Mouse (Mus musculus): ENCODE data around the gene Gm42906.

Gm42906 gene

DNA sequence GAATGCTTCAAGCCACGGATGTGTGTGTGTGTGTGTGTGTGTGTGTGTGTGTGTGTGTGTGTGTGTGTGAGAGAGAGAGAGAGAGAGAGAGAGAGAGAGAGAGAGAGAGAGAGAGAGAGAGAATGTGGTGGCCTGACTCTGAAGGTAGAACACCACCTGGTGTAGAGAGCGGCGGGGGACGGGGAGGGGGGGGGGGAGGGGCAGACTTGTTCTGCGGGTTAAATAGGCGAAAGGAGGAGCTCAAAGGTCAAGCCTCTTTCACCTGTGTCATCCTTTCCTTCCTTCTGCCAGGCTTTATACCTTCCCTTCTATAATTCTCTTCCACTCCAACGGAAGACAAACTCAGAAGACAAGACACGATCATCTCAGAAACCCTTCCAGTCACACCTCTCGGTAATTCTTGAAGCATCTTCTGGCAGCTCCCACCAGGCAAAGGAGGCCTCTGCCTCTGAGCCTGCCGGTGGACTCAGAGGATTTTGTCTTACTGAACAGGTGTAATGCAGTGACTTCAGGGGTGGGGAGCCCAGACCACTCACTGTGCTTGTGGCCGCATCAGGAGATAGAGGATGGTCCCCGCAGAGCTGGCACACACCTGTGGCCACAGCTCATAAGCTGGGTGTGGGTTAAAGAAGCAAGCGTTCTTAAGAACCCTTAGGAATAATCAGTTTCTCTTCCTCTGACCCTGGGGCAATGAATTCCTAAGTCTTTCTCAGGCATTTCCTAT is 195.2 kb downstream of the Gm42906 start:
- DNase-seq (ENCODE audit: extremely low spot score) = no peak

DNA sequence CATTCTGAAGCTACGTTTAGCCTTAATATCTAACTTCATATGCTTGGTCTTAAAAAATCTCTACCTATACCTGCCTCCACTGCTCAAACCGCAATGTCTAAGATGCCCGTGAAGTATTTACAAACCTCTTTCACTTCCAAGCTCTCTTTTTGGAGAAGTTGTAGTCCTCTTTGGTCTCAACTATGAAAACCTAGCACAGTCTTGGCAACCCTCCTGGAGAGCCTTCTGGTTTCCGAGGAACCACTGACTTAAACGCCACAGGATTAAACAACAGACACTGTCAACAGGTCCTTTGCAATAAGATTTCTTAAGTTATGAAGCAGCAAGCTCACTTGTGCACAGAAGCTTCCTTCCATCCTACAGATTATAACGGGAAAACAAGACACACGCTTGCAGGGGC is 196.1 kb downstream of the Gm42906 start:
- no peak for DNase-seq (ENCODE audit: extremely low spot score)

DNA sequence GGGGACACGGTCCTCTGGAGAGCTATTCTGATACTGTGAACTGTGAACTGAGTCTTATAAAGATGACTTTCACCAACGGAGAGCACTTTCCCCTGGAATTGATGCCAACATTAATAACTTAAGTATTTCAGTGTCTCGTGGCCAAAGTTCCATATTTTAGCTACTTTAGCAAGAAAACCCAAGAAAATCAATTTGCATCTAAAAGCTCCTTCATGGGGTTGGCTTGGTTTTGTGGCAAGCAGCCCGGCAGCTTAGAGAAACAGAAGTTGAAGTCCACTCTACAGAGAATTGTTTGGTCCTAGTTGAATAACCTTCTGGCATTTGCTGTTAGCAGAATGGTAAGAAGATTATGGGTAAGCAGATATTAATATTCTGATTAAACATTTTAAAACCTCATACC is 196.6 kb downstream of the Gm42906 start:
- DNase-seq (ENCODE audit: extremely low spot score) = no peak

DNA sequence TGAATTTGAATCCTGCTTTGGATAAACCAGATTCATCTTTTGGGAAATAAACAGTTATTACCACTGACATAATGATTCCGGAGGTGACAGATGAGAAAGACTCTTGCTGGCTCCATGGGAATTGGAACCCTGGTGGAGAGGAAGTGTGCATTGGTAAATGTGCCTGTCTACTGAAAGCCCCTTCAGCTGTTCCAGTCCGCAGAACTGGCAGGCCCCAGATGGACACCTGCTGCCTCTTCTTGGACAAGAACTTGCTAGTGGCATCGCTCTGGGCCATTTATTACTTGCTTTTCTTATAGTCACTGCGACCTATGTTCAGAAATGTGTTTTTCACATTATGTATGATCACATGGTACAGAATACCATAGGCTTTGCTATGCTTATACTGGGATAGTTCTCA is 197.5 kb downstream of the Gm42906 start:
- no peak for DNase-seq (ENCODE audit: extremely low spot score)

DNA sequence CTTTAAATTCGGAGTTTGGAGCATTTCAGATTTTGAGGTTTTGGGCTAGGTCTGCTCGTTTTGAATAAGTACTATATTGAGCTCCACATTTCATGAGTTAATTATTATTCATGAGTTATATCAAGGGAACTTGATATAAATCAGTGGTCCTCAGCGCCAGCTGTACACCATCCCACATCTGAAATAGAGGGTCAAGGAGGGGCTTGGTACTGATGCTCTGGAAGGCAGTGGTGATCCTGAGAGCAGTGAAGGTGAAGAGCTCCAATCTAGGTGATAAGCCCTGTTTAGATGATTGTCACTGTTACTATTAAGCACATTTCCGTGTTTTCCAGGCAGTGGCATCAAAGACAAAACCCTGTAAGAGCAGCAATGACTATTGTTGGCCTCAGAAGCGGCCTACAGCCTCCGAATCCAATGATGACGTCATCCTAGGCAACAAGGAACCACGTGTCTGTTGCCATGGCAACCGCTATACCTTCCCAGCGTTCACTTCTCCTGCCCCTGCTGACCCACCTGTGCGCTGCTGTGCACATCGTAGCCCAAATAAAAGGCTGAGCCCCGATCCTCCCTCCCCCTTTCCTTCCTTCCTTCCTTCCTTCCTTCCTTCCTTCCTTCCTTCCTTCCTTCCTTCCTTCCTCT is 199.5 kb downstream of the Gm42906 start:
- no peak for DNase-seq (ENCODE audit: extremely low spot score)

DNA sequence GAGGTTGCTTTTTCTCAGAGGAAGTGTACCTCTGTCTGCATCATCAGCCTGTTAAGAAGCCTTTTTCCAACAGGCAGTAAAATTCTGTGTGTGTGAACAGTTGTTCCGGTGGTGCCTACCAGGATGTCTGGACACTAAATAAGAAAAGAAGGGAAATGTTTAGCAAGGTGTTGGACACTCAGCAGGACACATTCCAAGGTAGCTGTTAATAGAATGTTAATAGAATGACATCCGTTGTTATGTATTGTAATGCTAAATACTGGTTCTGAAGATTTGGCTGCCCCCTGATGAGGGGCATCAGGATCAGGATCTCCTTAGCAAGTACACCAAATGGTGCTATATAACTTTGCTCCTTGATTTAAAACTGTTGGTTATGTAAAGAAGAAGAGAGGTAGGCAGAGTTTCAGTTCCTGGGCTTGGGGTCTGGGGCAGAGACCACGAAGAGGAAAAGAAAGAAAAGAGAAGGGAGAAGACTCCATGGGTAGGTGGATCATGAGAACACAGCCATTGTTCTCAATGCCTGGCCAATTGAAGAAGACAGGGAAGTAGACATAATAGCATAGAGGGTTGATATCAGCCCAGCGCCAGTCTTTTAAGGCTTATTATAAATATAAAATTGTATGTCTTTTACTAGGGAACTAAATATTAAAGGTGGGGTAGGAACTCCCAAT is 204.1 kb downstream of the Gm42906 start:
- no peak for DNase-seq (ENCODE audit: extremely low spot score)

GRCm38 (mm10) chr5:151222791-151223190 is 205.2 kb downstream of the Gm42906 start:
- DNase-seq (ENCODE audit: extremely low spot score) = no peak

GRCm38 (mm10) chr5:151218689-151219115 is 209.3 kb downstream of the Gm42906 start:
- DNase-seq (ENCODE audit: extremely low spot score) = peak; percentile 47

DNA sequence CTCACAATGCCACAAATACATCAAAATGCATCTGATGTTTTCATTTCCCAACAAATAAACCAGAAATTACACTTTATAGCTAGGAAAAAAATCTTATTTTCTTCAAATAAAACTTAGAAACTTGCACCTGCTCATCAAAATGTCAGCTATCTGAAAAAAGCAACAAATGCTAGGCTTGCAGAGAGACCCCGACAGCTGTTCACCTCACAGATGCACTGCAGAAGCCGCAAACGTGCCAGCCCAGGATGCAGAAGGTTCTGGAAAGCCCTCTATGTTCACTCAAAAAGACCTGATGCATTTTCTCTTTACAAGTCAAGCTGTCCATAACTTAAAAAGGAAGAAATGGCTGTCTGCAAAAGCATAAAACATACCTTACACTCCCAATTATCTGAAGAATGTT is 214.9 kb downstream of the Gm42906 start:
- no peak for DNase-seq (ENCODE audit: extremely low spot score)

- DNase-seq (ENCODE audit: extremely low spot score) = no peak
Observed at GRCm38 (mm10) chr5:151210869-151211268, 217.1 kb downstream of the Gm42906 start.

DNA sequence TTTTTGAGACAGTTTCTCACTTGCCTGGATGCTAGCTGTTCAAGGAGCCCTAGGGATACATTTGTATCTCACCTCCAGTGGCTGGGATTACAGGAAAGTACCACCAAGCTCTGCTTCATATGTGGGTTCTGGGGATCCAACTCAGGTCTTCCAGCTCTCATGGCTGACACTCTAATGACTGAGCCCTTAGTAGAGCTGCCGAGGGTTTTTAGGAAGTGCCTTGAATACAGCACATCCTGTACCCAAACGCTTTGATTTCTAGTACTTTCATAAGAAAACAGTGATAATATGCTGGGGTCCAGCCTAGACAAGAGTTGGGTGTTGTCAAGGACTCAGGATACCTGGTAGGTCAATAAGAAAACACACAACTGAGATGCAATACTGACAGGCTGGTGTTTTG is 217.9 kb downstream of the Gm42906 start:
- DNase-seq (ENCODE audit: extremely low spot score) = no peak

GRCm38 (mm10) chr5:151205017-151205416 is 222.9 kb downstream of the Gm42906 start:
- no peak for DNase-seq (ENCODE audit: extremely low spot score)

DNA sequence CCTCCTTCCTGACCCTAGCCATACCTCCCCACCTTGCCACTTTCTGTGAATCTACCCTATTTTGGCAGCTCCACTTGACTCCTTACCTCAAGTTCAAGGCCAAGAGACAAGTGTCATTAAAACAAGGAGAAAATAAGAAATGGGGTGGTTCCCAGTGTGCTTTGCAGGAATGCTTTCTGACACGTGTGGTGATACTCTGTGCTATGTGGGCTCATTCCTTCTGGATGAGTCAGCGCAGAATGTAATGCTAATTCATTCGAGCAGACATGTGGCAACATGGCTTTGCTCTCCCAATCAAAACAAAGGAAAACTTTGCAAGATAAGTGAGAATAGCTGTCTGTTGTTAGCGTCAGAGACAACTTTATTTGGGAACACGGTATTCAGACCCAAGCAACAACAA is 225.0 kb downstream of the Gm42906 start:
- DNase-seq (ENCODE audit: extremely low spot score) = no peak

DNA sequence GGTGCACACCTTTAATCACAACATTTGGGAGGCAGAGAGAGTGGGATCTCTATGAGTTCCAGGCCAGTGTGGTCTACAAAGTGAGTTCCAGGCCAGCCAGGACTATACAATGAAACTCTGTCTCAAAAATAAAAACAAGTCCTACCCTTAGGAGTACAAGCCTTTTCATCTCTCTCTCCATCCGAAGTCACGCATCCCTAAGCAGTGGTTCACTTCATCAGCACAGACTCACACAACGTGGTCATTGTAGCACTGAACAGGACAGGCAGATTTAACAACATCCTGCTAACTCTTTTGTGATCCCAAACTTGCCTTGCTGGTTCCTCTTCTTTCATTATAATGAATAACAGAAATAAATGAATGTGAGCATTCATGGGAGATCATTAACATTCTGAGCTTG is 226.7 kb downstream of the Gm42906 start:
- DNase-seq (ENCODE audit: extremely low spot score) = no peak

GRCm38 (mm10) chr5:151199235-151199634 is 228.7 kb downstream of the Gm42906 start:
- DNase-seq (ENCODE audit: extremely low spot score) = no peak

DNA sequence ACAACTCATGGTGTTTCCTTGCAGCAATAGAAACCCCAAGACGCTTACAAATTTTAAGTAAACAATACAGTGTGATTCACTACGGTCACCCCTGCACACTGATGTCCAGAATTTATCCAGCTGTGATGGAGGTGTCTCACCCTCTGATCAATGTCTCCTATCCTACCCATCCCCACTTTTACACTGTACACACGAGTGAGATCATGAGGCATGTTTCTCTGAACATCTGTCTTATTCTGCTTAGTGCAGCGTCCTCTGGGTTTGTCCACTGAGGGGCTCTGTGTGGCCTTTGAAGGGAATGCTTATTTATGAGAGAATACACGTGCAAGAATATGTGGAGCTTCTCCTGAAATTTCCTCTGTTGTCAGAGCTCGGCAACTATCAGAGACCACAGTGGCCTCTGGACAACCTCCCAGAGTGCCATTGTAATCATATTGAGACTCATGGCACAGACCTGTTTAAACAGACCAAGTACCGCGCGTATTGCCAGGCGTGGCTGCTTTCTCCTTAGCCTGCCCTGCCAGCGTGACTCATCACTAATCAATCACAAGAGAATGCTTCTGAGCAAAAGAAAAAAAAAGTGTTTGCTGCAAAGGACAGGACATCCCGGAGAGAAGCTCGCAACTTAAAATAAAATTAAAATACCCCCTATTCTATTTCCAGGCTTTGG is 231.2 kb downstream of the Gm42906 start:
- DNase-seq (ENCODE audit: extremely low spot score) = no peak

DNA sequence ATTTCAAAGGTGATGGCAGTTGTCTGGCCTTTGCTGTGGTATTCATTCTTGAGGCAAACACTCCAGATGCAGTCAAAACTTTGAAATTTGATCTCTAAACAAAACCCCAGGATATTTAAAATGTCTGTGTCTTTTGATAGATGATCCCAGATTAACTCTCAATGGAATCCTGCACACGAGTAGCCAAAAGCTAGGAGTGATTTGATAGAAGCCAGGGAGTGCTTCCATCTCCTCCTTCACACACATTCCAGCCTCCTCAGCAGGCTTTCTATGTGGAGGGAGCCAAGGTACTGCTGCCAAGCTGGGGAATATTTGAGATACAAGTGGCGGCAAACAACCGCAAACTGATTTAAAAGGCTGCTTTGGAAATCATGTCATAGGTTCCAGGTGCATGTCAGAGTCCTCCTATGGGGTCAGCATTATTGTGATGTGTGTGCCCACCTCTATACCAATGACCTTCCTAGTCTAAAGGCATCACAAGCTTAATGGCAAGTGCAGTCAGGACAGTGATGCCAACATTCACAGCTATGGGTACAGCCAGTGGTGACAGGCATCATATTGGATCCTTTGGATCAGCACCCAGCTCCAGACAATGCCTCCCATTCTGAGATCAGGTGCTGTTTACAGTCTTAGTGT is 234.0 kb downstream of the Gm42906 start:
- DNase-seq (ENCODE audit: extremely low spot score) = no peak

DNA sequence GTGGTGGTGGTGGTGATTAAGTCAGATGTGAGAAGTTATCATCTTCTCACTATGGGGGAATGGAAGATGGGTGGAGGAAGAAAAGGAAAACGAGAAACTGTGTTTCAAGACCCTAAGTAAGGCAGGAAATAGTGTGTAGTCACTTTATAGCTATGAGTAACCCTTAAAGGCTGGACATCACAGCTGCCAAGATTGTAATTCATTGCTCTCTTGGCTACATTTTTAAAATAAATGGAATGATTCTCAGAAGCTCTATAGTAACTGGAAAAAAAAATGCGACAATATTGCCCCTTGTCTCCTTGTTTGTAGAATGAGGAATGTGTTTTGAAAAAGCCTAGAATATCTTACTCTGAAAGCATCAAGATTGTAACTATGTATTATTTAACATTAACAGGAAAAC is 235.7 kb downstream of the Gm42906 start:
- DNase-seq (ENCODE audit: extremely low spot score) = no peak

DNA sequence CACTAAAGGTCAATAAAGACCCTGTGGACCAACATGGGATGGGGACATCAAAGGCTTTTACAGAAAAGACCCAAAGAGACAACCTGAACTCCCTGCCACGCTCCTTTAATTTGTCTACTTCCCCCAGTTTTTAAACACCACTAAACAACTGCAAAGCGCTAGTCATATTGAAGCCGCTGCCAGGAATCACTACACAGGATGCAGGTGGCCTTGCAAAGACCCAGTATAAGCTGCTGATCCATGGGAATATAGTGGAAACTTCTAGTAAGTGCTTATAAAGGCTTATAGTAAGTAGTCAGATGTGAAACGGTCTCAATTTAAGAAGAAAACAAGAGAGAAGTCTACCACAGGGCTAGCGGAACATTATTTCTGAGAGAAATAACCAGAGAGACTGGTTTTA is 237.2 kb downstream of the Gm42906 start:
- DNase-seq (ENCODE audit: extremely low spot score) = no peak

DNA sequence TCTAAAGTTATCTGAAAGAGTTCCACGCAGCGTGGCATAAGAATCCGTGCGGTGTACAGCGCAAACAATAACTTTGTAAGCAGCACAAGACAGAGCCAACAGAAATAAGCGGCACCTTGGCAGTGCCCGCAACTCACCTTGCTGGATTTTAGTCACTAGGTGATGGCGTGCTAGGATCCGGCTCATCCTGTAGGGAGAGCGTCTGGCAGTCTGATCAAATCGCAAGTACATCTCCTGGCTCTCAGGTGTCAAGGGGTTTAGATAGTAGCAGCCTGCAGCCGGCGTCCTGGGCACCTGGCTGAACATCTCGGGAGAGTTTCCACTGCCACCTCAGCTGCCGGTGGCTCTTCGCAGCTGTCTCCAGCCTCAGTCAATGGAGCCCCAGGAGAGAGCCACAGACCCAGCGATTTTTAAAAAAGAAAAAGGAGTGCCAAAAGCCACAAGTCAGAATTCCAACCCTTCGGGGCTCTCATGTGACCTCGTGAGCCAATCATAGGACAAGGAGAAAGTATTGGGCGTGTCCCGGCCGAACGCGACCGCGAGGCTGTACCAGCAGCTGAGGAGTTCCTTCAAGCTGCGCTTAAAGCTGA is 238.1 kb downstream of the Gm42906 start:
- peak; percentile 78 for DNase-seq (ENCODE audit: extremely low spot score)

DNA sequence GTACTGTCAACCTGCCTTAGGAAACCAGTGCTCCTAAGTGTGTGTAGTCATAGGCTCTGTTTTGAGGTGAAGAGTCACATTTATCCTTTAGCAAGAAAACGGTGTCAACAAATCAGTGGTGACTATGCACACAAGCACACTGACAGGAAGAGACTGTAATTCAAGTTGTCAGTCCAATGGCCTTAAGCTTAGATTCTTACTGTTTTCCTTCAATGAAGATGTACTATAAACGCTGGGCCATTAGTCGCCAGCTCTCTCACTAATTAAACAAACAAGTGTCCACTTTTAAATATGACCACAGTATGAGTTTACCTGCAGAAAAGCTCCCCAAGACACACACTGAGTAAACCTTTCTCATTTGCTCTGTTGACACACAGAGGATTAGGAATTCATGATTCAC is 238.6 kb downstream of the Gm42906 start:
- no peak for DNase-seq (ENCODE audit: extremely low spot score)

- no peak for DNase-seq (ENCODE audit: extremely low spot score)
Observed at GRCm38 (mm10) chr5:151188659-151189058, 239.3 kb downstream of the Gm42906 start.

All from embryo, embryonic 9.5 days (tissue).